Mouse (Mus musculus) liver, embryonic 14.5 days (tissue): ENCODE results near the gene Zfp583. TPM values are rescaled to one million over a fixed set of nuclear protein-coding genes. Genes with fewer than 3 reads are reported as not detected.

Experiments
- ATAC-seq: fragments of 200-750 bp; cut with Nextera tagmentation; 2 replicates; pipeline ENCODE4 v1.8.0; 2017; ENCODE audit warnings: moderate number of reproducible peaks, mild to moderate bottlenecking, moderate library complexity; ENCODE audit not compliant: insufficient read depth
- DNase-seq, 3 experiments: peaks; one replicate each; pipeline ENCODE4 v3.0.0-alpha.2; 2012 to 2013; ENCODE audit warnings: low read depth in 3 of 3, low spot score in 3 of 3
- H3K27ac ChIP-seq: fragments of 300-500 bp; sonication (generic); 2 replicates; pipeline ENCODE4 v1.5.1; 2014; ENCODE audit warnings: moderate library complexity, mild to moderate bottlenecking, control low read depth, inconsistent platforms
- H3K27me3 ChIP-seq: fragments of 300-500 bp; sonication (generic); 2 replicates; pipeline ENCODE4 v1.6.1; 2014; ENCODE audit warnings: mild to moderate bottlenecking, low read length, moderate library complexity; ENCODE audit not compliant: control insufficient read depth, insufficient read depth
- H3K36me3 ChIP-seq: fragments of 300-500 bp; sonication (generic); replicated peaks from 2 replicates; pipeline ENCODE4 v1.6.1; 2014; ENCODE audit warnings: low read depth; ENCODE audit not compliant: control insufficient read depth, insufficient read depth
- H3K4me1 ChIP-seq, 2 experiments: fragments of 200-500 bp in 1 of 2; fragments of 300-500 bp in 1 of 2; sonication (generic) in 1 of 2; replicated peaks; 2 replicates each; pipeline ENCODE4 v1.6.1; 2012 to 2014; ENCODE audit warnings: antibody characterized with exemption in 1 of 2, inconsistent platforms in 1 of 2, low read length in 1 of 2; ENCODE audit not compliant: control insufficient read depth in 2 of 2, insufficient read depth in 2 of 2
- H3K4me2 ChIP-seq: fragments of 300-500 bp; sonication (generic); 2 replicates; pipeline ENCODE4 v1.6.1; 2014; ENCODE audit warnings: low read depth, mild to moderate bottlenecking, control low read depth, moderate library complexity
- H3K4me3 ChIP-seq, 2 experiments: fragments of 200-500 bp in 1 of 2; fragments of 300-500 bp in 1 of 2; sonication (generic) in 1 of 2; 2 replicates each; pipeline ENCODE4 v1.5.1; 2012 to 2014; ENCODE audit warnings: low read depth in 2 of 2, low read length in 2 of 2, mild to moderate bottlenecking in 2 of 2, control low read depth in 1 of 2, inconsistent platforms in 1 of 2, moderate library complexity in 1 of 2; ENCODE audit not compliant: insufficient read depth in 1 of 2
- H3K9ac ChIP-seq: fragments of 300-500 bp; sonication (generic); replicated peaks from 2 replicates; pipeline ENCODE4 v1.6.1; 2014; ENCODE audit warnings: mild to moderate bottlenecking, control low read depth, moderate library complexity
- H3K9me3 ChIP-seq: fragments of 300-500 bp; sonication (generic); 2 replicates; pipeline ENCODE4 v1.6.1; 2016; ENCODE audit warnings: low read length, mixed read lengths; ENCODE audit not compliant: control insufficient read depth
- CTCF ChIP-seq: IDR thresholded peaks from 2 replicates; pipeline ENCODE4 v1.5.1; 2016; ENCODE audit warnings: antibody characterized with exemption, low read depth, control low read depth
- EP300 ChIP-seq: IDR thresholded peaks from 2 replicates; pipeline ENCODE4 v1.6.1; 2016; ENCODE audit warnings: antibody characterized with exemption, low read depth
- WGBS: fragments of 180-500 bp; shearing (Covaris S2); extraction: QIAGEN DNeasy Blood & Tissue Kit; methylation state at CpG from one replicate; pipeline ENCODE4 v1.1.7; 2014; ENCODE audit not compliant: insufficient replicate concordance; 5-methylcytosine and 5-hydroxymethylcytosine counted together
- polyA plus RNA-seq, 2 experiments: library from polyadenylated mRNA; depleted of rRNA in 1 of 2; stranded (reverse) in 1 of 2; unstranded in 1 of 2; fragments of >200 nt; fragmentation: Nextera tagmentation in 1 of 2; extraction: Ambion mirVana in 1 of 2; gene quantifications; 2 replicates each; pipeline versions ENCODE4 v1.2.1 to v1.2.3; 2012 to 2014

Gene Zfp583
- polyA plus RNA-seq, 2 experiments = 0.79 to 0.88 TPM

- Histone ChIP-seq H3K36me3 (no peaks in the 10 kb centered on the region), H3K9ac (no peak overlapping the region), H3K4me3 (no peak overlapping the region), H3K9me3 (no peaks in the 10 kb centered on the region), H3K4me1 (peaks cover 26 to 28% of the 10 kb centered on the region in 2 experiments), H3K27me3 (no peaks in the 10 kb centered on the region), H3K4me2 (peak overlapping the region; percentile 47), H3K27ac (peak overlapping the region; percentile 75)
- peak; percentile 18 for ATAC-seq
- peak; percentile 42 to 60 (median 53) for DNase-seq
- TF ChIP-seq CTCF (no peak), EP300 (peak; percentile 76)
- 20% methylated on average over 5 of the region's 5 CpGs for WGBS
These were observed 36.1 kb upstream of the Zfp583 start for GRCm38 (mm10) chr7:6367185-6367584.

GRCm38 (mm10) chr7:6364761-6365160 is 33.7 kb upstream of the Zfp583 start:
- no peaks in the 10 kb centered on the region for H3K27me3 ChIP-seq
- ATAC-seq = no peak
- H3K27ac ChIP-seq = no peak overlapping the region
- DNase-seq = no peak
- no peaks in the 10 kb centered on the region for H3K9me3 ChIP-seq
- WGBS = 35% methylated on average over 1 of the region's 1 CpGs
- TF ChIP-seq CTCF (no peak), EP300 (no peak)
- H3K4me2 ChIP-seq = no peak overlapping the region
- no peak overlapping the region for H3K9ac ChIP-seq
- no peaks in the 10 kb centered on the region for H3K36me3 ChIP-seq
- peaks cover 35 to 45% of the 10 kb centered on the region in 2 experiments for H3K4me1 ChIP-seq
- no peak overlapping the region for H3K4me3 ChIP-seq

GRCm38 (mm10) chr7:6363047-6363488 is 32.0 kb upstream of the Zfp583 start, which contains the start of gene Zfp78:
TSS of gene Zfp78 (plus strand) at chr7:6363280.
- no peaks in the 10 kb centered on the region for H3K27me3 ChIP-seq
- ATAC-seq (peak; percentile 75), DNase-seq (peak; percentile 79 to 89 (median 81))
- no peaks in the 10 kb centered on the region for H3K36me3 ChIP-seq
- peak within 1 kb of the TSS; percentile 63 to 73 for H3K4me3 ChIP-seq
- H3K27ac ChIP-seq = peak within 1 kb of the TSS; percentile 38
- H3K9ac ChIP-seq = peak within 1 kb of the TSS; percentile 41
- TF ChIP-seq CTCF (peak; percentile 57), EP300 (no peak)
- peaks cover 35 to 41% of the 10 kb centered on the region in 2 experiments for H3K4me1 ChIP-seq
- under 1% methylated on average over 23 of the region's 23 CpGs for WGBS
- peak within 1 kb of the TSS; percentile 69 for H3K4me2 ChIP-seq
- no peaks in the 10 kb centered on the region for H3K9me3 ChIP-seq

GRCm38 (mm10) chr7:6362268-6363046 is 31.4 kb upstream of the Zfp583 start:
- WGBS = under 1% methylated on average over 36 of the region's 38 CpGs
- Histone ChIP-seq H3K36me3 (no peaks in the 10 kb centered on the region), H3K27ac (peak overlapping the region; percentile 38), H3K4me2 (peak overlapping the region; percentile 69), H3K4me1 (peaks cover 32 to 38% of the 10 kb centered on the region in 2 experiments), H3K4me3 (peak overlapping the region; percentile 63 to 73), H3K9me3 (no peaks in the 10 kb centered on the region), H3K27me3 (no peaks in the 10 kb centered on the region), H3K9ac (peak overlapping the region; percentile 38)
- ATAC-seq = peak; percentile 84
- DNase-seq = peak; percentile 83 to 92 (median 89)
- TF ChIP-seq EP300 (no peak), CTCF (no peak)

GRCm38 (mm10) chr7:6361756-6362155 is 30.7 kb upstream of the Zfp583 start:
- H3K36me3 ChIP-seq = no peaks in the 10 kb centered on the region
- peaks cover 26 to 32% of the 10 kb centered on the region in 2 experiments for H3K4me1 ChIP-seq
- TF ChIP-seq CTCF (no peak), EP300 (no peak)

More at GRCm38 (mm10) chr7:6361756-6362155, 30.7 kb upstream of the Zfp583 start:
- Histone ChIP-seq H3K9me3 (no peaks in the 10 kb centered on the region), H3K9ac (peak overlapping the region; percentile 38), H3K27me3 (no peaks in the 10 kb centered on the region), H3K4me2 (peak overlapping the region; percentile 69), H3K4me3 (peak overlapping the region; percentile 63 to 73), H3K27ac (no peak overlapping the region)
- no peak for ATAC-seq
- WGBS = 23% methylated on average over 7 of the region's 7 CpGs
- no peak for DNase-seq
